Mouse (Mus musculus): ENCODE measurements around the gene Asic4.

The Asic4 gene

DNA sequence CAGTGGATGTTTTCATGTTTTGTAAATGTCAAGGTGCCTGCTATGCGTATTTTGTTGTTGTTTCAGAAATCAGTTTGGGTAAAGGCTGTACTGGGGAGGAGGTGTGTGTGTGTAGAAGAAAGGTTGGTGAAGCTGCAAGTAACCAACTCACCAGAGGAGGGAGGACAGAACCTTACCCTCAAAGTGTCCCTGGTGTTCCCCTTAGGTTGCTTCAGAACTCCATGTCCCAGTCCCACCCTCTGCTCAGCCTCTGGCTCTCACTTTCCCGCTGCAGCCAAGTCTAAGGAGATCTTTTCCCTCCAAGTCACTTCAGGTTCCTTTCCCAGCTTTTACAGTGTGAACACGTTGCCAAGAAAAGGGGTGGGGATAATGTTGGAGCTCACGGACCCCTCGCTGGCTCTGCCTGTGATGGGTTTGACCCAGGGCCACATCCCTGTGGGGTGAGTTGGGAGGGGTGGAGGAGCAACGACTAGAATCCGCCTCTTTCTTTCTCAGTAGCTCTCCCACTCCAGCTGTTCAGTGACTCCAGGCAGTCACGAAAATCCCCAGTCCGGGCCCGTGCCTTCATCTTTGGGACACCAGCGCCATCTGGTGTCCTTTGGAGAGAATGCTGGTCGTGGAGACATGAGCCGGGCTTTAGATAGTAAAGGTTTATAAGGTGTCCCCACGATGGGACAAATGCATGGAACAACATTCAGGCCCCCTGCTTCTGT lies 17.1 kb downstream of the Asic4 start:
- DNase-seq (ENCODE audit: low spot score in 2 of 2): peak; percentile 64 to 80

DNA sequence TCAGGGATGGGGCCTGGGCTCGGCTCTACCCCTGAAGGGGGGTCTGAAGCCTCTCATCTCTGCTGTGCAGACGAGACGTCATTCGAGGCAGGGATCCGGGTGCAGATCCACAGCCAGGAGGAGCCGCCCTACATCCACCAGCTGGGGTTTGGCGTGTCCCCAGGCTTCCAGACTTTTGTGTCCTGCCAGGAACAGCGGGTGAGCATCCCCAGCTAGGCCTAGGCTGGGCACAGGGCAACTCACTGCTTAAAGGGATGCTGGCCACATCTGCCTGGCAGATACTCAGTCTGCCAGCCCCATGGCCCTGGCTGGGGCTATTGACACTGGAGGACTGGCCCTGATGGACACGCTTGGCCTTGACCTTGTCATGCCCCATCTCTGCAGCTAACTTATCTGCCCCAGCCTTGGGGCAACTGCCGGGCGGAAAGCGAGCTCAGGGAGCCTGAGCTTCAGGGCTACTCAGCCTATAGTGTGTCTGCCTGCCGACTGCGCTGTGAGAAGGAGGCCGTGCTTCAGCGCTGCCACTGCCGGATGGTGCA lies 19.1 kb downstream of the Asic4 start:
- no peak for DNase-seq (ENCODE audit: low spot score in 2 of 2)

DNA sequence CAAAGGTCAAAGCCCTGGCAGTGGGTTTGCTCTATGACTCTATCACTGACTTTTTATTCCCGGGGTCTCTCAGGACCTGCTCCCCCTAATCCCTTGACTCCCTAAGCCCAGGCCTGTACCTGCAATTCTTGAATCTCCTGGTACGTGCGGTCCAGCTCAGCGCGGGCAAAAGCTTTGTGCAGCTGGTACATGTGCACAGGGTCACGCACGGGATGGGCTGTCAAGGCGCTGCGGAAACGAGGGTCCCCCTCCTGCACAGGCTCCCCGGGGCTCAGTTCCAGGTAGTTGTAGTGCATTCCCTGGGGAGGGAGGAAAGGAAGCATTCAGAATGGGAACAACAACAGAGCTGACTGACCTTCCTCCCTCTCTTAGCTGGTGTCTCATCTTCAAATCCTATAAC lies 26.2 kb downstream of the Asic4 start:
- DNase-seq (ENCODE audit: low spot score in 2 of 2): no peak

DNA sequence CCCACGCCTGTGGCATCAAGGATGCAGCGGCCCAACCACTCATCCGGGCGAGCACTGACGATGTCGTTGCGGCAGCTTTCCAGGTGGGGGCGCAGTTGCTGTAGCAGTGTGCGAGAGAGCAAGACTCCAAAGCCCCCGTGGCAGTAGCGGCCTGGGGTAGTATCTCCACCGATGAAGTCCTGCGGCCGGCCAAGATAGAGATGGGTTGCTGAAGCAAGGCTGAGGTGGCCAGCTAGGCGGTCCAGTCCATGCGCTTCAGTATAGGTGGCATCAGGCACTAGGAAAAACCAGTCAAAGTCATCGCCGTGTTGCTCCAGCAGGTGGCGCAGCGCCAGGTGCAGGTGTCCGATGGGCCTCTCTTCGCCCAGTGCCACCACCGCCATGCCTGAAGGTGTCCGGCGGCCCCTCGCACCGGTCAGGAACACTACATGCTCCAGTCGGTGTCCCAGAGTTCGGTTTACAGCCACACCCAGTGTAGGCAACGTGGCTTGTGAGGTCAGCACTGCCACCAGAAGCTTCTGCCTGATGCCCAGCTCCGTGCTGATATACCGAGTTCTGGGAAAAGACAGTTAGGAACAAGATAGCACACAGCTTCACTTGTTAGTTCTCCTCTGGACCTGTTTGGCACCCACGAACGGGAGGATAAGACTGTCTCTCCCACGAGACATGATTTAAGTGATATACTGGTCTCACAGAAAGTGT lies 27.2 kb downstream of the Asic4 start:
- DNase-seq (ENCODE audit: low spot score in 2 of 2): peak; percentile 38 to 69

DNA sequence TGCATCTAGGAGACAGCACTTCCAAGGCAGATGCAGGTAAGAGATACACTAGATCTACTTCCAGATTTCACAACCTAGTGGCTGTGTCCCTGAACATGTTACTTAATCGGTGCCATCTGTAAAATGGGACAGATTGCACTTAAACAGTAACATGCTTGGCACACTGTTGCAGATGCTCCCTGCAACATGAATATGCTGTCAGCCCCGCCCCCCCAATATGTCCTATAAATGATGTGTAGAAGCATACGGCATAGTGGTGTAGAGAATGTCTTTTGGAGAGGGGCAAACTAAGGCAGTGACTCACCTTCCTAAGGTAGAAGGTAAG lies 27.7 kb downstream of the Asic4 start:
- DNase-seq (ENCODE audit: low spot score in 2 of 2): no peak

DNA sequence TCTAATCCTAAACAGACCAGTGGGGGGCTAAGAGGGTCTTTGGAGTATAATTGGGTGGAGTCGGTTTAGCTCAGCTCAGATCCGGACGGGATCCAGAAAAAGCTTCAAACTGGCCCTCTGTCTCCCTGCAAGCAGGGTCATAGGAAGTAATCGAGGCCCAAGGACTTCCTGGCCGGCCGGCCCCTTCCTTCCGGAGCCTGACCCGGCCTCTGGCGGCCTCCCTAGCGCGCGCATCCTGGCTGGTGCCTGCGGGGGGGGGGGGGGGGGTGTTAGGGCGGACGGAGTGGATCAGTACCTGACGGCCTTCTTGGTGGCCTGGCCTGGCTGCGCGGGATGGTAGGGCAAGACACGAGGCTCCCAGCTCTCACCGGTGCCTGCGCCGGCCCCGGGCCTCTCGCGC lies 28.3 kb downstream of the Asic4 start:
- peak; percentile 37 to 61 for DNase-seq (ENCODE audit: low spot score in 2 of 2)

DNA sequence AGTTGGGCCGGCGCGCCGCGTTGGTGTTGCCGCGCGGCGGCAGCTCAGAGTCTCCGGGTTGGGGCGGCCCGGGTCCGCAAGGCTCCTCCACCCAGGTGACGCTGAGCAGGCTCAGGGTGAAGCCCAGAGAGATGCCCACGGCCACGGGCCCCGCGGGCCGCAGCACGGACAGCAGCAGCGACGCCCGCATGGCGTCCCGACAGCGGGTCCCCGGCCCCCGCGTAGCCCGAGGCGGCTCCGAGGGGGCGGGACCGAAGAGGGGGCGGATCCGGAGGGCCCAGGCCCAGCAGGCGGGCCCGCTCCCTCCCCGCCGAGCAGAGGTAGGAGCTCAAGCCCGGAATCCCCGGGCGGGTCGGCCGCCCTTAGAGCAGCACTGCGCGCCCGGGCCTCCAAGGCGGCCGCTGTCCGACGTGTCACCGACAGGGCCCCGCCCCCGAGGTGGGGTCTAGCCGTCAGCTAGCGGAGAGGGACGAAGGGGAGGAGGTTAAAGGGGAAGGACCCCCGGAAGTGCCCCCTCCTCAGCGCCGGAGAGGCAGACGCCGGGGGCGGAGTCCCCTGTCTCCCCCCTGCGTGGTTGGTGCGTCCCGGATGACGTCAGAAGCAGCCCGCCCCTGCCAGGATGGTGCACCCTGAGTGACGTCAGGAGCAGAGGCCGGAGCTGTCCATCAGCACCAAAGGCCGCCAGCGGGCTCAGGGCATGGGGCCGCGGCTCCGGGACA lies 28.8 kb downstream of the Asic4 start, which contains the start of the genes Chpf and Tmem198:
Gene Chpf, minus strand, starts transcription at position 392 of the 719 bp plus-strand sequence.
Gene Tmem198, plus strand, starts transcription at position 617 of the 719 bp plus-strand sequence.
- peak; percentile 91 to 95 for DNase-seq (ENCODE audit: low spot score in 2 of 2)

DNA sequence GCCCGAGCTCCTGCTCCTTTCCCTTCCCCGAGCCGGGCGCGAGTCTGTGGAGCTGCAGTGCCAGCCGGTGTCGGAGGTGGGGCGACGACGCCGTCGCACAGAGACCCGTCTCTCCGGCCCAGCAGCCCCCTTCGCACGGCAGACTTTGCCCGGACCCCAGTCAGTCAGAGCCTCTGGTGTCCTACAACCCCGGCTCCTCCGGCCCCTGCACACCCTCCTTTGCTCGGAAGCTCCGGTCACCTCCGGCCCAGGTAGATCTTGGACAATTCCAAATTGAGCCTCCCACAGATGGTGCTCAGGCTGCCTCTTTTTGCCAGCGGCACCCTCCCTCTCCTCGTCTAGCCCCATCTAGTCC lies 29.4 kb downstream of the Asic4 start:
- DNase-seq (ENCODE audit: low spot score in 2 of 2): no peak

DNA sequence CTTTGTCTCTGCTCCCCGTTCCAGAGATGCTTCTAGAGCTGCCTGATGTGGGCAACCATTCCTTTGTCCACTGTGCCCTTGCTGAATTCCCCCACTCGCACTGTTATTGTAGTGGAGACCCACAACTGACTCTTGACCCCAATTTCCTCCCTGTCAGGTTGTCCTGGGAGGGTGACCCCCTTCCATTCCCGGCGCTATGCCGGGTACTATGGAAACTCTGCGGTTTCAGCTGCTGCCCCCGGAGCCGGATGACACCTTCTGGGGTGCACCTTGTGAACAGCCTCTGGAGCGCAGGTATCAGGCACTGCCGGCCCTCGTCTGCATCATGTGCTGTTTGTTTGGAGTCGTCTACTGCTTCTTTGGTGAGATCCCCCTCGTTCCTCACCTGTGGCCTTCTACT lies 29.8 kb downstream of the Asic4 start:
- DNase-seq (ENCODE audit: low spot score in 2 of 2): no peak

DNA sequence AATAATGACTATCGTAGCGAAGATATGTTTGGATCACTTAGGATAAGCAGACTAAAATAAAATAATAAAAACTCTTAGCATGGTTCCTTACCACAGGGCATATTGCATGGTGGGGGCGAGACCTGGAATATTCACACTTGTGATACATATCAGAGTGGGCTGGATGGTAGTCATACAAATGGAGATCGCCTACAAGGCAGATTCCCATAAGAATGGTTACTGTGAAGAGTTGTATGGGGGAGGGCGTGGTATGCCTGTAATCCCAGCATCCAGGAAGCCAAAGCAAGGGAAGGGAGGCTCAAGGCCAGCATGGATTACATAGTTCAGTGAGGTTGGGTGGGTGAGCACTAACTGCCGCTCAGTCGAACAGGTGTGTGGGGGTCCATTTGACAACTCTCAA lies 30.5 kb downstream of the Asic4 start:
- DNase-seq (ENCODE audit: low spot score in 2 of 2): no peak

DNA sequence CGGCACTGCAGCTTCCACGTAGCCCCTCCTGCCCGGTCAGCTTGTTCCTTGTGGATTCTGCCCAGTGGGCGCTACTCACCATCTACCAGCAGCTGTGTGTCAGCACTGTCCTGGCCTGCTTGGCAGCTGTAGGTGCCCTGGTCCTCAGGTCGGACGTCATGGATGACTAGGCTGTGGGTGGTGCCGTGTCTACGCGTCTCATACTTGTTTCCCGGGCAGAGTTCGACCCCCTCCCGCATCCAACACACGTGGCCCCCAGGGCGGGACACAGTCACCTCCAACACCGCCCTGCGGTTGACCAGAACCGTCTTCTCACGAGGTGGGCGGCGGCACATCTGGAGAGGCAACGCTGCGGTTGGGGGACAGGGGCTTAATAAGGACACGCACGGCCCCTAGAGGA lies 36.3 kb downstream of the Asic4 start:
- no peak for DNase-seq (ENCODE audit: low spot score in 2 of 2)

DNA sequence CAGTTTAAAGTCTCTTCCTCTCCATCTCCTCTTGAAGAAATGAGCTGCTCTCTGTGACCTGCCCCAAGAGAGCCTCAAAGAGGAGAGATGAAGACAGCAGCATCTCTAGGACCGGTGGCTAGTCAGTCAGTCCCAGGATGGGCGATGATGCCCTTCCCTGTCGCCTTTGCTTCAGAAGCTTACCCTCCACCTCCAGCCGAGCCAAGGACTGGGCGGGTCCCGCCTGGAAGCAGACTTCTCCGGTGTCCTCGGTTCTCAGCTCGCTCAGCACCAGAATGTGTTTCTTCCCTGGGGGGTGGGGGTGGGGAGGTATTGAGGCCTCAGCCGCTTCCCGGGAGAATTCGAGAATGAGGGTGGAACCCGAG lies 36.8 kb downstream of the Asic4 start:
- no peak for DNase-seq (ENCODE audit: low spot score in 2 of 2)

DNA sequence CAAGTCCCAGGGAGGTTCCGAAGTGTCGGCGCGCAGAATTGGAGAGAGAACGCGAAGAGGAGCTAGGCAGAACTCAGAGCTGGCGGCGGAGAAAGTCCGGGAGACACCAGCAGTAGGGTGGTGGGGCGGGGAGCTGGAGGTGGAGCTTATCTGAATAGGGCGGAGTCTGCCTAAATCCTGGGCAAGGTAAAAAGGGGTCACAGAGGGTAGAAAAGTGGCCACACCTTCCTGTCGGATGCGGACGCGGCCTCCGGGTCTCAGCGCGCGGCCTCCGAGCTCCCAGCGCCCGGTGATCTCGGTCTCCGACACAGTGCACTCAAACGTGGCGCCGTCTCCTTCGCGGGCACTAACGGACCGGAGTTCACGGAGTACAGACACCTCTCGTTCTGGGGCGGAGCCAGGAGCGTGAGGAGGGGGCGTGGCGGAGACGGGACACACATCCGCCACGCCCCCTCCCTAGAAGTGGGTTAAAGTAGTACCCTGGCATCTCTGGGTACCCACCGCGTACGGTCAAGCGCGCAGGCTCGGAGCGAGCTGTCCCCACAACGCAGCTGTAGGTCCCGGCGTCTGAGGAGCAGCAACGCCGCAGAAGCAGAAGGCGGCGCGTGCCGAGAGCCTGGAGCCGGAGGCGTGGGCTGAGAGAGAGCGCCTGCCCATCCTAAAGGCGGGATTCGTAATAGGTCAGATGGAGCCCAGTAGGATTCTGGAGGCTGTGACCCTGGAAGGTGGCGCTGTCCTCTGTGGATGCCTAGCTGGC lies 37.3 kb downstream of the Asic4 start:
- DNase-seq (ENCODE audit: low spot score in 2 of 2): no peak

DNA sequence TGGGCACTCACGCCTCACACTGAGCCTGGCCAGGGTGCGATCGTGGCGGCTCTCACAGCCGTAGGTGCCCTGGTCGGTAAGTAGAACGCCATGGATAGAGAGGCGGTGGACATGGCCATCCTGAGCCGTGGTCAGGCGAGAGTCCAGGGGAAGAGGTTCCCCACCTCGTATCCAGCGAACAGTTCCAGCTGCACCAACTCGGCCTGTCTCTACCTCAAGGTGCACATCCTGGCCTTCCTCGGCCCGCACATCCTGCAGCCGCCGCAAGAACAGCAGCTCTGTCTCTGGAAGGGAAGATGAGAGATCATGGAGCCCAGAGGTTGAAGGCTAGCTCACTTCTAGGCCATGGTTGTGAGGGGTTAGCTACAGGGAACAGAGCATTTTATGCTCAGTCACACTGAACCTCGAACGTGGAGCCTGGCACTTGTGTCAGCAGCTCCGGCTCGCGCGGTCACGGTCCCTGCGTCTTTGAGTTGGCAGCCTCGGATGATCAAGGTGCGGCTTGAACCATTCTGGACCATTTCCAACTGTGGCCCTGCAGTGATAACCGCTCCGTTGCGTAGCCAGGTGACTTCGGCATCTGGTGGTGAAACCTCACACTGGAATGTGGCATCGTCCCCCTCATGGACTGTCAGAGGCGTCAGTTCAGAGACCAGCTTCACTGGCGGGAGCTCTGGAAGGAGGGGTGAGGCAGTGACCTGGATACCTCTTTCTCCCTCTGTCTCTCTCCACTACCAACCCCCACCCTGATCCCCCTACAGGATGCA lies 40.7 kb downstream of the Asic4 start:
- DNase-seq (ENCODE audit: low spot score in 2 of 2): no peak

DNA sequence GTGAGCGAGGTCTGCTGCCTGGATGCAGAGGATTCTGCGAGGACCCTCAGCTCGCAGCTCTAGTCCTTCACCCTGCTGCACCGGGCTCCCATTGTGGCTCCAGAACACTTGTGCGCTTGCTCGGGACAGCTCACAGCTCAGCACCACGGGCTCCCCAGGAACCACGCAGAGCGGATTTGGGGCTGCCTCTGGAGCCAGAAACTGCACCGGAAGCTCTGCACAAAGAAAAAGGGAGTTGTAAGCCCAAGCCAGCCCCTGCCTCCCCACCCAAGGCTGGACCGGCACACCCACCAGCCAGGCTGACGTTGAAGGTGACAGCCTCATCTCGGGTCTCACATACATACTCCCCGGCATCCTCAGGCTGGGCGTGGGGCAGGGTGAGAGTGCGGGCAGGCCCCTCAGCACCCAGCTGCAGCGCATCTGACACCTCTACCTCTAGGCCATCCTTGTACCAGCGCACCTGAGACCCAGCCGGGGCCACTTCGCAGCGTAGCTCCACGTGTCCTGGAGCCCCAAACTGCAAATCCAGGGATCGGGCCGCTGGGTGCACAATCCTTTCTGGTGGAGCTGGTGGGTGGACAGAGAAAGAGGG lies 42.4 kb downstream of the Asic4 start:
- no peak for DNase-seq (ENCODE audit: low spot score in 2 of 2)

DNA sequence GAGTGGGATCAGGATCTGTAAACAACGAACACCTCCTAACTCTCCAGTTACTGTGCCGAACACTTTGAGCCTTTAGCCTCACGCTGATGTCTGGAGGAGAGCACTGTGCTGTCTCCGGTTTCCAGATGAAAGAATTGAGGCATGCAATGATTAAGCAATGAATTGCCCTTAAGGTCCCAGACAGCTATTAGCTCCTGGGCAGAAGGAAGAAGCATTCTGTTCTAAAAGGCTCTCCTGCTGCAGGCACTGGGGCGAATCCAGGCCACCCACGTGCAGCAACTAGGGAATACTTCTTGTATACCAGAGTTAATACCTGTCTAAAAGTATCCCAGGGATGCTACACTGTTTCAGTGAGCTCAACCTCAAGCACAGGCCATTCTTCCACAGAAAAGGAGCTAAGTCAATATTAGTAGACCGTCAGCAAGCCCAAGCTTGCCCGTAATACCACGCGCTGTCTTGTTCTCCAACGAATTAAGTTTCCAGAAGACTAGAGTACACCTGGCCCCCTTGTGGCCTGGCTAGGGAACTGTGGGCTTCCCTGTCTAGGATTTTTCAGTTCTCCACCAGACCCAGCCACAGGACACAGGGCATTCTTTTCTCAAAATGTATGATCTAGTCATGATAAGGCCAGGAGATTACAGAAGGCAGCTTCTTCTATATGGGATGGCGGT lies 44.8 kb downstream of the Asic4 start:
- DNase-seq (ENCODE audit: low spot score in 2 of 2): no peak

DNA sequence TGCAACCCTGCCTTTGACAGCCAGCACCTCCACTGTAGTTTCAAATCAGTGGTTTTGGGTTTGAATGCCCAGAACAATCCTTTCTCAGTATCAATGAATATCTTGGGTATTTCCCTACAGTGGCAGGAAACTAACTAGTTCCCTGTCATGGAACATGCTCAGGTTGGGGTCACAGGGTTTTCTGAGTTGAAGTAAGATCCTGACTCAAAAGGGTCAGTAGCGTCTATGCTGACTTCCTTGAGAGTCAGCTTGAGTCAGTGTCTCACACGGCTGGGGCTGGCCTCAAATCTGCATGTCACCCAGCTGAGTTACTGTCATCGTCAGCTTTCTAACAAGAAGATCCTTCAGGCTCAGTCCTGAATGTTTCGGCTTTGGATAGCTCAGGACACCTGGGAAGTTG lies 48.7 kb downstream of the Asic4 start:
- no peak for DNase-seq (ENCODE audit: low spot score in 2 of 2)

DNA sequence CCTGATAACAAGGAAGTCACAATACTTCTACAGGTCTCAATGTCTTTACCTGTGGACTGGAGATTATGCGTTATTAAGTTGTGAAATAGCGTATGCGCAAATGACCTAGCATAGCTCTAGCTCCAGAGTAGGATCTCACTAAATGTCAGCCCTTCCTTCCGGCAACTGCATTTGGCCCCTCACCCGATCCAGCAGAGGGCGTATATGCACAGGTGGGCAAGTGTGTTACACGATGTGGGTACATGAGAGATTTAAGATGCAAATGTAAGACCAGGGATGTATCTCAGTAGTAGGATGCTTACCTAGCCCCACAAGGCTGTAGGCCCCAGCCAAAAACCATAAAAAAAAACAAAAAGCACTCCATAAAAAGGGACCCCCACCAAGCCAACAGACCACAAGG lies 49.2 kb downstream of the Asic4 start:
- DNase-seq (ENCODE audit: low spot score in 2 of 2): no peak

DNA sequence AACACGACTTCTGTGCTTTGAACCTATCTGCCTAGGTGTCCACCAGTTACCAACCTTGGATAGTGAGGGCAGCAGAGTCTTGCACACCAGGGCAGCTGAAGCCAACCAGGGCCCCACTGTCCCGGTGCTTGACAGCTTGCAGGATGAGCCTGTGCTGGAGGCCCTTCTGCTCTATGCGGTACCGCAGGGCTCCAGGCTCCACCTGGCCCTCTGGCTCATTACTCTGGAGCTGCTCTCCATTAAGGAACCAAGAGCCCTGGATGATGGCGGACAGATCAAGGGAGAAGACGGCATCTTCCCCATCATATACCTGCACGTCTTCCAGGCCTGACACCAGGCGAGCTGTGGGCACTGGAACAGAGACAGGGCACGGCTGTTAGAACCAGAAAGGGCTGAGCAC lies 51.7 kb downstream of the Asic4 start:
- DNase-seq (ENCODE audit: low spot score in 2 of 2): no peak

DNA sequence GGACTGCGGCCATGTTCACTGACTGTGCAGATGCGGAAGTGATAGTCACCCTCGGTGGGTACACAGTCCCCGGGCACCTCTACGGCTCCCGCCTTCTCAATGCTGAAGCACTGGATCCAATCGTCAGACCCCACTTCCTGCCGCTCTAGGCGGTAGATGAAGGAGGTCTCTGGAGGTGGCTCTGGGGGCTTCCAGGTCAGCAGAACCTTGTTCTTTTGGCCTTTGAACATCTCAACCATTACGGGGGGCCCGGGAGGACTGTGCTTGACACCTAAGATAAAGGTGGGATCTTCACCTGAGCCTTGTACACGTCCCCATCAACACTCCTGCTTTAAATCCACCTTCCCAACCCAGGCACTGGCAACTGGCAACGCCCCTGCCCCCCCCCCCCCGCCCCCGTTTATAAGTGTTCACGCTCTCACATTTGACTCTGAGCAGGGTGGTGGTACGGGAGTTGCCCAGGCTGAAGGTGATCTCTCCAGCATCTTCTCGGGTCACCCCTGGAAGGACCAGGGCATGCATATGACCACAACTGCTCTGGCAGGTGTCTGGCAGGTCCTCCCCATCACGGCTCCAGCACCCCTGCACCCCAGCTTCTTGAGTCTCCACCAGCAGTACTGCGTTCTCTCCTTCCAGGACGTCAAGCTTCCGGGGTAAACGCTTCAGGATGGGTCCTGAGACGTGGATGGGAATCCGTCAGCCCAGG lies 52.9 kb downstream of the Asic4 start:
- DNase-seq (ENCODE audit: low spot score in 2 of 2): no peak
